Mouse (Mus musculus): ENCODE measurements around the gene Mrpl42. TPM values are rescaled to one million over a fixed set of nuclear protein-coding genes. Genes with fewer than 3 reads are reported as not detected.

Gene Mrpl42
- polyA plus RNA-seq, 1 experiment, result 163 TPM

DNA sequence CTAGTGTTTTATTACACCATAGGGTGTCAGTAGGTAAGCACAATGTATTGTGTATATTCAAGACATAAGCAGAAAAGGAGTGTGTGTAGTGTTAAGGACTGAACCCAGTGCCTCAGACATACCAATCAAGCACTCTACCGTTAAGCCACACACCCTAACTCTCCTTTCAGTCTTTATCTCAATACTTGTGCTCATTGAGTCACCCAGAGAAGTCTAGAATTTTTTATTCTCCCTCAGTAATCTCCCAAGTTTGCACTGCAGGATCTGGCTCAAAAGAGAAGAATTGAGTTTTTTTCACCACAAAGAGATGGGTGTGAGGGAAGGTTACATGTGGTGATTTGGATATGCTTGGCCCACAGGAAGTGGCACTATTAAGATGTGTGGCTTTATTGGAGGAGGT, 39.5 kb downstream of the Mrpl42 start:
- no peaks in the 10 kb centered on the region for H3K79me2 ChIP-seq (ENCODE audit: control insufficient read depth, insufficient read depth)
- H3K79me3 ChIP-seq (ENCODE audit: low read depth), result no peaks in the 10 kb centered on the region
- TF ChIP-seq MYOG (IDR thresholded peaks at IDR 0.05; ENCODE audit: control insufficient read depth, extremely low read depth, insufficient read length) (no peak), USF1 (IDR thresholded peaks at IDR 0.05; ENCODE audit: low read depth) (no peak), CTCF (IDR thresholded peaks at IDR 0.05; ENCODE audit: control insufficient read depth, insufficient read depth, insufficient read length) (no peak), MYOD1 (IDR thresholded peaks at IDR 0.05; ENCODE audit: control insufficient read depth, insufficient read length, low read depth) (no peak), FOSL1 (IDR thresholded peaks at IDR 0.05; ENCODE audit: insufficient read depth, low read length, poor library complexity, severe bottlenecking) (no peak)
- H3ac ChIP-seq (ENCODE audit: control insufficient read depth, insufficient read length, low read depth), result no peak overlapping the region
- no peaks in the 10 kb centered on the region for H3K36me3 ChIP-seq (ENCODE audit: control insufficient read depth, insufficient read depth)
- H3K27me3 ChIP-seq (ENCODE audit: control insufficient read depth, insufficient read depth, insufficient read length), result no peaks in the 10 kb centered on the region
- H3K4me3 ChIP-seq (ENCODE audit: insufficient read depth, poor library complexity, severe bottlenecking), result no peak overlapping the region

DNA sequence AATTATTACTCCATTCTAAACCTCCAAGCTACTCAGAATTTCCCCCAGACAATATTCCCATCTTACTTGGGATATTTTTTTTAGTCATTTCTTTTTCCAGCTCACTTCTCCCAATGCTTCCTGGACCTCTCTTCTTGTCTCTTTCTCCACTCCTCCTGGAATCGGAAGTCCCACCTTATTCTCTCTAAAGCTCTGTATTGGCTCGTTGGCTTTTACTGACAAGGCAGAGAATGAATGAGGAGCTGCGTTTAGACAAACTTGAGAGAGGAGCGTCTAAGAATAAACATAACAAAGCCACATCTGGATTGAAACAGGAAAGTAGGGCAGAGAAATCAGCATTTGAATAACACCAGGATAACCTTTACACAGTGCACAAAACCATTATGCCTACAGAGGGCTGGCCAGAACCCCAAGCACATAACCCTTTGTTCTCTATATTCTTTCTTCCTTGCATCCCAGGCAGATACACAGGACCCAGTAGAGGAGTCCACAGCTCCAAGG, 40.6 kb downstream of the Mrpl42 start:
- Histone ChIP-seq H3K79me3 (ENCODE audit: low read depth) (no peaks in the 10 kb centered on the region), H3K79me2 (ENCODE audit: control insufficient read depth, insufficient read depth) (no peaks in the 10 kb centered on the region), H3K27me3 (ENCODE audit: control insufficient read depth, insufficient read depth, insufficient read length) (no peaks in the 10 kb centered on the region), H3K36me3 (ENCODE audit: control insufficient read depth, insufficient read depth) (no peaks in the 10 kb centered on the region), H3K4me3 (ENCODE audit: insufficient read depth, poor library complexity, severe bottlenecking) (no peak overlapping the region), H3ac (ENCODE audit: control insufficient read depth, insufficient read length, low read depth) (no peak overlapping the region)
- TF ChIP-seq MAX (IDR thresholded peaks at IDR 0.05) (no peak), MYOD1 (IDR thresholded peaks at IDR 0.05; ENCODE audit: control insufficient read depth, insufficient read length, low read depth) (no peak), USF1 (IDR thresholded peaks at IDR 0.05; ENCODE audit: low read depth) (no peak), CEBPB (IDR thresholded peaks at IDR 0.05; ENCODE audit: low read depth) (no peak), FOSL1 (IDR thresholded peaks at IDR 0.05; ENCODE audit: insufficient read depth, low read length, poor library complexity, severe bottlenecking) (no peak), CTCF (IDR thresholded peaks at IDR 0.05; ENCODE audit: control insufficient read depth, insufficient read depth, insufficient read length) (no peak), MYOG (IDR thresholded peaks at IDR 0.05; ENCODE audit: control insufficient read depth, extremely low read depth, insufficient read length) (no peak)

DNA sequence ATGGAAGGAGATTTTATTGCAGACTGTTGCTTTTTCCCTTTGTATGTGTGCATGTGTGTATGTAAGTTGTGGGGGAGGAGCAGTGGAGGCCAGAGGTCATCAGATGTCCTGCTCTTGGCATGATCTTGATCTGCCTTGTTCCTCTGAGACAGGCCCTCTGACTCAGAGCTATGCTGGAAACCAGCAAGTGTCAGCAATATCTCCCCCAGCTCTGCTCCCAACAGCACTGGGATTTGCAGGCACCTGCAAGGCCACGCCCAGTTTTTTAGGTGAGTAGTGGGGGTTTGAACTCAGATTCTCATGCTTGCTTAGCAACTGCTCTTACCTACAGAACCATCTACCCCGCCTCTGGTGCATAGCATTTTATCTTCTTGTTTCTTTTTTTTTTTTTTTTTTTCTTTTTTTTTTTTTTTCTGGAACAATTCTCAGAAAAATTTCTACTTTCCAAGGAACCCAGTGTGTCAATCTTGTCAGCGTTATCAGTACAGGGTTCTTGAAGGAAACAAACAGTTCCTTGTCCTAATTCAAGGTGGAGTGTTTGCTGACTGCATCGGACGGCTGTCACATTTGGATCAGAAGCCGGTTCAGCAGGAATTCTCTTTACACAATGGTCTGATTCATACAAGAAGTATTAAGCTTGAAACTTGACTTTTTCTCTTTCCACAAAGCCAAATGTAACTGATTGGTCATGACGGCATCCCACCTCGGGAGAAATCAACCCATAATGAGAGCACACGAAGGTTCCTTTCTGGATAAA, 43.5 kb downstream of the Mrpl42 start:
- Histone ChIP-seq H3K4me3 (ENCODE audit: insufficient read depth, poor library complexity, severe bottlenecking) (no peak overlapping the region), H3K79me2 (ENCODE audit: control insufficient read depth, insufficient read depth) (no peaks in the 10 kb centered on the region), H3ac (ENCODE audit: control insufficient read depth, insufficient read length, low read depth) (no peak overlapping the region), H3K79me3 (ENCODE audit: low read depth) (no peaks in the 10 kb centered on the region), H3K27me3 (ENCODE audit: control insufficient read depth, insufficient read depth, insufficient read length) (no peaks in the 10 kb centered on the region), H3K36me3 (ENCODE audit: control insufficient read depth, insufficient read depth) (no peaks in the 10 kb centered on the region)
- TF ChIP-seq CTCF (IDR thresholded peaks at IDR 0.05; ENCODE audit: control insufficient read depth, insufficient read depth, insufficient read length) (no peak), USF1 (IDR thresholded peaks at IDR 0.05; ENCODE audit: low read depth) (no peak), MYOD1 (IDR thresholded peaks at IDR 0.05; ENCODE audit: control insufficient read depth, insufficient read length, low read depth) (no peak), MAX (IDR thresholded peaks at IDR 0.05) (no peak), FOSL1 (IDR thresholded peaks at IDR 0.05; ENCODE audit: insufficient read depth, low read length, poor library complexity, severe bottlenecking) (no peak), CEBPB (IDR thresholded peaks at IDR 0.05; ENCODE audit: low read depth) (no peak), MYOG (IDR thresholded peaks at IDR 0.05; ENCODE audit: control insufficient read depth, extremely low read depth, insufficient read length) (no peak)

DNA sequence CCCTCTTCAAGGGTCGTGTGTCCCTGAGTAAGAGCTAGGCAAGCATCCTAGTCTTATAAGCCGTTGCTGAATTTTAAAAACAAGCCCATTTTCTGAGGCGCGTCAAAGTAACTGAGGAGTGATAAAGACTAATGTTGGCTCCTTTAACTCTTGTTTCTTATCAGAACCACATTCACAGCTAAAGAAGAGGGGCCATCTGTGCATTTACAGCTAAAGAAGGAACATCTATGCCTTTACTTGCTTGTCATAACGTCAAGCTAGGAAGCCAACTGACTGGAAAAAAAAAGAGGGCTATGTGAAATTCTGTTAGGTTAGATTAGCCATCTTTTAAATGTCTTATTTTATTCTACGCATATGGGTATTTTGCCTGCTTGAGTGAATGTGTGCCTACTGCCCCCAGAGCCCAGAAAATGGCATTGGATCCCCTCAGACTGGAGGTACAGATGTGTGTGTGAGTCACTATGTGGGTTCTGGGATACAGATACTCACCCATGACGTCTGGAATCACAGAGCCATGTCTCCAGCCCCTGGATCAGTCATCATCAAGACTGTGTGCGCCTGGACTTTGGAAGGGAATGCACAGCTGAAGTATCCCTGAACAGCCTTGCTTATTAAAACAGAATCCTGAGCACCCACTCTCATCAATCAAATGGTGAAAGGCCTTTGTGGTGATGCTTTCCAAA, 44.2 kb downstream of the Mrpl42 start:
- Histone ChIP-seq H3K36me3 (ENCODE audit: control insufficient read depth, insufficient read depth) (no peaks in the 10 kb centered on the region), H3K79me3 (ENCODE audit: low read depth) (no peaks in the 10 kb centered on the region), H3ac (ENCODE audit: control insufficient read depth, insufficient read length, low read depth) (no peak overlapping the region), H3K4me3 (ENCODE audit: insufficient read depth, poor library complexity, severe bottlenecking) (no peak overlapping the region), H3K79me2 (ENCODE audit: control insufficient read depth, insufficient read depth) (no peaks in the 10 kb centered on the region), H3K27me3 (ENCODE audit: control insufficient read depth, insufficient read depth, insufficient read length) (no peaks in the 10 kb centered on the region)
- peak; percentile 75 for TF ChIP-seq MYOD1 (IDR thresholded peaks at IDR 0.05; ENCODE audit: control insufficient read depth, insufficient read length, low read depth)
- no peak for TF ChIP-seq CEBPB (IDR thresholded peaks at IDR 0.05; ENCODE audit: low read depth)

DNA sequence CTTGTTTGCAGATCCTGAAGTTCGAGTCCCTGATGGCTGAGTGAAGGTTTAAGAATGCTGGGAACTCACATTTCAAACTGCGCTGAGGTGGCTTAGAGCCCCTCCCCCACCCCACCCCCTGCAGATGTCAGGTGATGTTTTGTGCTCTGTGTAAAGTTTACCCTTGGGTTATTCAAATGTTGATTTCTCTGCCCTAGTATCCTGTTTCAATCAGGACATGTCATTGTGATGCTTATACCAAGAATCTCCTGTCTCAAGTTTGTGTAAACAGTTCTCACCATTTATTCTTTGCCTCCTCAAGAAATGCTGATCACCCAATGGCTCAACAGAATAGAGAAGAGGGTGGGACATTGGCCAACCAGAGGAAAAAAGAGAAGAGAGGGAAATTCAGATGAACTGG, 45.6 kb downstream of the Mrpl42 start:
- no peaks in the 10 kb centered on the region for H3K27me3 ChIP-seq (ENCODE audit: control insufficient read depth, insufficient read depth, insufficient read length)
- H3K4me3 ChIP-seq (ENCODE audit: insufficient read depth, poor library complexity, severe bottlenecking), result no peak overlapping the region
- H3K79me3 ChIP-seq (ENCODE audit: low read depth), result no peaks in the 10 kb centered on the region
- H3K79me2 ChIP-seq (ENCODE audit: control insufficient read depth, insufficient read depth), result no peaks in the 10 kb centered on the region
- no peak overlapping the region for H3ac ChIP-seq (ENCODE audit: control insufficient read depth, insufficient read length, low read depth)
- no peak for TF ChIP-seq CTCF (IDR thresholded peaks at IDR 0.05; ENCODE audit: control insufficient read depth, insufficient read depth, insufficient read length)
- TF ChIP-seq FOSL1 (IDR thresholded peaks at IDR 0.05; ENCODE audit: insufficient read depth, low read length, poor library complexity, severe bottlenecking), result no peak
- TF ChIP-seq MYOD1 (IDR thresholded peaks at IDR 0.05; ENCODE audit: control insufficient read depth, insufficient read length, low read depth), result no peak
- no peak for TF ChIP-seq USF1 (IDR thresholded peaks at IDR 0.05; ENCODE audit: low read depth)
- no peak for TF ChIP-seq CEBPB (IDR thresholded peaks at IDR 0.05; ENCODE audit: low read depth)
- TF ChIP-seq MAX (IDR thresholded peaks at IDR 0.05), result no peak
- no peak for TF ChIP-seq MYOG (IDR thresholded peaks at IDR 0.05; ENCODE audit: control insufficient read depth, extremely low read depth, insufficient read length)
- no peaks in the 10 kb centered on the region for H3K36me3 ChIP-seq (ENCODE audit: control insufficient read depth, insufficient read depth)
